Mouse (Mus musculus) E14TG2a.4 (cell line): ENCODE measurements at regions not wholly inside any gene's neighbourhood (a gene's known extent, or its start where the extent isn't known, plus 50 kb on each side); places are given as distances from the start of the nearest gene placed in this dataset.

Experiments
- CTCF ChIP-seq: conservative IDR thresholded peaks from 2 replicates; pipeline ENCODE4 v1.5.1; 2014; ENCODE audit warnings: low read length
- NANOG ChIP-seq: IDR thresholded peaks from 2 replicates; pipeline ENCODE4 v1.6.1; 2014; ENCODE audit warnings: borderline replicate concordance, low read length, mixed read lengths

- no peak for TF ChIP-seq CTCF
- no peak for TF ChIP-seq NANOG
These were observed 126.5 kb upstream of the Map1b start for GRCm38 (mm10) chr13:99642811-99643210.
